Mouse (Mus musculus) heart, adult 9 months (tissue): ENCODE data around the gene Nemf.

Experiments used
- DNase-seq, 2 experiments: peaks; one replicate each; pipeline ENCODE4 v3.0.0; 2022; ENCODE audit warnings: low spot score in 2 of 2

Gene Nemf

GRCm38 (mm10) chr12:69304051-69304450 lies 52.9 kb downstream of the Nemf start:
- DNase-seq = no peak

GRCm38 (mm10) chr12:69302171-69302570 lies 54.8 kb downstream of the Nemf start:
- no peak for DNase-seq

DNA sequence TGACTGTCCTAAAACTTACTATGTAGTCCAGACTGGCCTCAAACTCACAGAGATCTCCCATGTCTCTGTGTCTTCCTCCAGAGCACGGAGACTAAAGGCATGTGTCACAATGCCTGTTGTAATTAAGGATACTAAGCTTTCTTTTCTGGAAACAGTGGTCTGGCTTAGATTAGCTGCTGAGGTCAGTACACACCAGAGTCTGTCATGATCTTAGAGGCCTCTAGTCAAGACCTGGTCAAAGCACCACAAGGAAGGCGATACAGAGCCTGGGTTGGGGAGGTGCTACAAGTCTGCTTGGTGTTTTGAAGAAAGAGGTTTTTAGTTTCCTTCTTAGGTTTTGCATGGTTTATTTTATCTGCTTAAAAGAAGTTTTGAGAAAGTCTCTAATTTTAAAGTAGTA lies 56.6 kb downstream of the Nemf start:
- no peak for DNase-seq

DNA sequence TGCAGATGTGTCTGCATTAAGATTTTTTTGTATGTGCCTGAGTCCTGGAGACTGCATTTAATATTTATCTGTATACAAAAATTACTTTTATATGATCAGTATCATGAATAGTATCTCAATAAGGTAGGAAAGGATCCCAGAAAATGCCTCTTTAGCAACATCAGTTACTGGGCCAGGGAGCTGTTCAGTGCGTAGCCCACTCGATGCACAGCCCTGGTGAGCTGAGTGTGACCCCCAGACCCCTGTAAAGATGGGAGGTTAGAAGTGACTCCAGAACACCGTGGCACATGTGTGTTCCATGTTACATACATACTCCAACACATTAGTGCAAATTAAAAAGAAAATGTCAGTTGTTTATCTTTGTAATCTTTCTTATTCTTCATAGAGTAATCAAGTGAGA lies 57.1 kb downstream of the Nemf start:
- DNase-seq = no peak

- peak; percentile 39 to 42 for DNase-seq
Measured at GRCm38 (mm10) chr12:69299231-69299630, 57.7 kb downstream of the Nemf start.

DNA sequence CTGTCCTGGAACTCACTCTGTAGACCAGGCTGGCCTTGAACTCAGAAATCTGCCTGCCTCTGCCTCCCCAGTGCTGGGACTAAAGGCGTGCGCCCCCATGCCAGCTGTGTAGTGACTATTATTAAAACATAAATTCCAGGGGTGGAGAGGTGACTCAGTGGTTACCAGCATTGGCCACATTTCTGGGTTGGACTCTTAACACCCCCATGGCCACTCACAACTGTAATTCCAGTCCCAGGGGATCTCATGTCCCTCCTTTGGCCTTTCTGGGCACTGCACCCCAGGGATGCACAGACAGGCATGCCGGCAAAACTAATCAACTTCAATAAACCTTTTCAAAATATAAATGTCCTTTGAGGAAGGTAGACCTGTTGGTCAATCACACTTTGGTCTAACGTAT lies 58.7 kb downstream of the Nemf start:
- DNase-seq = no peak

- DNase-seq = no peak
Measured at GRCm38 (mm10) chr12:69297411-69298150, 59.4 kb downstream of the Nemf start.

DNA sequence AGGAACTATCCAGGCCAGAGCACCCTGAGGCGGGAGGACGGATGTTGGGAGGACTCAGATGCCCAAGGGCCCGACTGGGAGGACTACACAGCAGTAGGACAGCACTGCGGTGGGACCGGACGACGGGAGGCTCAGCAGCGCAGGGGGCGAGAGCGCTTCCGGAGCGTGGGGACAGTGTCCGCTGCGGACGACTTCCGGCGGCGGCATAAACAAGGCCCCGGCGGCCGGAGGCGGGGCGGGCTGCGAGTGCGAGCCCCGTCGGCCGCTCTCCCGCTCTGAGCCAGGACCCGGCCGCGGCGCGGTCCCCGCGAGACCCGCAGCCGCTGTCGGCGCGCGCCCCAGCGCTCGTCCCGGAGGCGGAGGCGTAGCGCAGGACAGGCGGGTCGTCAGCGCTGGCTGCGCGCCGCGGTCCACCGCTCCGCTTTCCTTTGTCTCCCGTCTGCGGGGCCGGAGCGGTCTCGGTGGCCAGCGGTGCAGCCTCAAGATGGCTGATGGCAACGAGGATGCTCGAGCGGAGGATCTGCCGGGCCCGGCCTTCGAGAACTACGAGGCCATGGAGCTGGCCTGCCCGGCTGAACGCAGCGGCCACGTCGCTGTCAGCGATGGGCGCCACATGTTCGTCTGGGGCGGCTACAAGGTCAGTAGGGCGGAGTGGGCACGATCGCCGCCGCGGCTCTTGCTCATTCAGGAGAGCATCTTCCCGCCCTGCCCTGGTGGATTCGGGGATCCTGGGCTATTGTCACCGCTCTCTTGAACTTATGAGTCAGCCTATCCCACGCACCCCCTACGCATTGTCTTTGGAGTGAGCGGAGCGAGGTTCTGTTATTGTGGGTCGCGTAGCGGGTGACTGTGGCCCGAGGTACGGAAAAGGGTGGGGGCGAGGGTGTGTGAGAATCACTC lies 60.2 kb downstream of the Nemf start, which contains the start of gene Klhdc2:
Gene Klhdc2 (plus strand): TSS at position 171 of the 900 bp plus-strand sequence.
- peak; percentile 84 to 86 for DNase-seq

GRCm38 (mm10) chr12:69295651-69296050 lies 61.3 kb downstream of the Nemf start:
- no peak for DNase-seq

DNA sequence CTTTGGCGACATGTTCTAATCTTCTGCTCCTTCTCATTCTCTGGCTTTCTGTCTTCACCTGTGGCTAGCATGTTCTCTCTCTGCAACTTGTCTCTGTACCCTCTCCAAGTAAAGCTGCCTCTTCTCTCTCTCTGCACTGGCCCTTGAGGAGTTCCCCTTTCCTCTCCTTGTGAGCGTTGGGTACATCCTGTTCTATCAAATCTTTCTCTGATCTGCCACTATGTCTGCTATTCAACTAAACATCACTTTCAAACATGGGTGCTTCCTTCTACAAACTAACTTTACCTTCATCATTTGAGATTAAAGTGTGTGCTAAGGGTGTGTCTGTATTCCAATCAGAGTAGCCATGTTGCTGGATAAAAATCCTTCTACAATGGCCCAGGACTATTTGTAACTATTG lies 62.0 kb downstream of the Nemf start:
- DNase-seq = no peak

DNA sequence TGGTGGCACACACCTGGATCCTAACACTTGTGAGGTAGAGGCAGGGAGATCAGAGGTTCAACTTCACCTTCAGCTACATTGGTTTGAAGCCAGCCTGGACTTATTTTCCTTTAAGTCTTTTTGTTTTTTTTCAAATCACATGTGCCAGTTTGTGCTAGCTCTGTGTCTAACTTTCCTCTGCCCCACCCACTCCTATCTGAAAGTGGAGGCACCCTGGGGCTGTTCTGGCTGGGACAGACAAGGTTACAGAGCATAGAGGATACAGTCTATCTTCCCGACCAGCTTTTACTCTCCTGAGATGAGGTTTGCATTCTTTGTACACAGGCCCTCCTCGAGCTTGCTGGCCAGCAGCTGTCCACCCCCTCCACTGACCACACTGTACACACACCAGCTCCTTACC lies 63.1 kb downstream of the Nemf start:
- no peak for DNase-seq

- no peak for DNase-seq
Measured at GRCm38 (mm10) chr12:69292401-69292800, 64.6 kb downstream of the Nemf start.

DNA sequence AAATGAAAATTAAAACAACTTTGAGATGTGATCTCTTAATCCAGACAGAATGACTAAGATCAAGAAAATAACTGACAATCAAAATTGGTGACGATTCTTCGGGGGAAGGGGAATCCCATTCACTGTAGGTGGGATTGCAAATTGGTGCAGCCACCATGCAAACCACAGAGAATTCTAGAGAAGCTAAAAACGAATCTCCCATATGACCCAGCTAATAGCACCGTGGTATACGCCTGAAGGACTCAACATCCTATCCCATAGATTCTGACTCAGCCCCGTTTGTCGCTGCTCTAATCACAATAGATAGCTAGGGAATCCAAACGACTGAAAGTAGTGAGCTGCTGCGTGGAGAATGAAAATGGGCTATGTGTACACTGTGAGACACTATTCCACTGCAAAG lies 68.3 kb downstream of the Nemf start:
- no peak for DNase-seq

DNA sequence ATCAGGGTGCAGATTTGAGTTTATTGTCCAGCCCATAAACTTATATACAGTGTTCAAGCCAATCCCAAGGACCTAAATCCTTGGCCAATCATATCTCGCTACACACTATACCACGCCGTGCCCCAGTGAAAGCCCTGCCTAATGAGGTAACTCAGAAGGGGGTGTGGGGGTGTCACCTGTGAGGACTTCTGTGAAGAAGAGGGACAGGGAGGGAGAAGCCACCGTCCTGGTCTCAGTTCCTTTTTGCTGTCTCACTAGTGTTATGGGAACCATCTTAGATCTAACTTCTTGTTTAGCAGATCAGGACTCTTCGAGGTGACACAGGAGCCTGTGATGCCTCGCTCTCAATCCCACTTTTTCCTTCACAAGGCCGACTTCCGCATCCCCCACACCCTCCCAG lies 69.4 kb downstream of the Nemf start:
- DNase-seq = no peak

GRCm38 (mm10) chr12:69283146-69283545 lies 73.8 kb downstream of the Nemf start:
- DNase-seq = no peak

DNA sequence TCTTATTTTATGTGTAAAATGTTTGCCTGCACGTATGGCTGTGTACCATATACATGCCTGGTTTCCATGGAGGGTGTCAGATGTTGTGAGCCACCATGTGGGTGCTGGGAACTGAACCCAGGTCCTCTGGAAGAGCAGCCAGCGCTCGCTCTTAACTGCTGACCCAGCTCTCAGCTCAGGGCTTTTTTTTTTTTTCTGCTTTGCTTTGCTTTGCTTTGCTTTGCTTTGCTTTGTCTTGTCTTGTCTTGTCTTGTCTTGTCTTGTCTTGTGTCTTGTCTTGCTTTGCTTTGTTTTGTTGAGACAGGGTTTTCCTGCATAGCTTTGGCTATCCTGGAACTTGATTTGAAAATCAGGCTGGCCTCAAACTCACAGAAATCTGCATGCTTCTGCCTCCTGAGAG lies 76.0 kb downstream of the Nemf start:
- DNase-seq = no peak

DNA sequence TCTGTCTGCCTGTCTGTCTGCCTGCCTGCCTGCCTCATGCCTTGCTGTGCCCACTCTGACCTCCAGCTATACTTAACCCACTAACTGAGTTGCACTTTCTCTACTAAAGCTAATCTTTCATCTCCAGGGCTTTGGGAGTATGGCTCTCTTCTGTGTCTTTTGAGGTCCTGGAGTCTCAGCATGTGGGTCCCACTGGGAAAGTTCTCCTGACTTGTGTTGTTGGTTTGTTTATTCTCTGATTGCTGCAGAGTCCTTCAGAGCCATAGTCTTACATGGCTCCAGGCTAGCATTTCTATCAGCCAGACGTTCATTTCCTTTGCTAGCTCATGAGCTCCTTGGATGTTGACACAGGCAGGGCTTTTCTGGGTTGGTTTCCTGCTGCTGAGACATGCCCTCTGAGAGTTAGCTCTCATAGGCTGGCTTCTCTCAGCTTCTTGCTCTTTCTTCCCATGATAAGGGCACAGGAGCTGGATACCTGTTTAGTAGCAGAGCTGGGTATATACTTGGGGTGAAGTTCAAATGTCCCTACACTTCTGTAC lies 77.0 kb downstream of the Nemf start:
- DNase-seq = no peak

GRCm38 (mm10) chr12:69268956-69269355 lies 88.0 kb downstream of the Nemf start:
- DNase-seq = no peak

DNA sequence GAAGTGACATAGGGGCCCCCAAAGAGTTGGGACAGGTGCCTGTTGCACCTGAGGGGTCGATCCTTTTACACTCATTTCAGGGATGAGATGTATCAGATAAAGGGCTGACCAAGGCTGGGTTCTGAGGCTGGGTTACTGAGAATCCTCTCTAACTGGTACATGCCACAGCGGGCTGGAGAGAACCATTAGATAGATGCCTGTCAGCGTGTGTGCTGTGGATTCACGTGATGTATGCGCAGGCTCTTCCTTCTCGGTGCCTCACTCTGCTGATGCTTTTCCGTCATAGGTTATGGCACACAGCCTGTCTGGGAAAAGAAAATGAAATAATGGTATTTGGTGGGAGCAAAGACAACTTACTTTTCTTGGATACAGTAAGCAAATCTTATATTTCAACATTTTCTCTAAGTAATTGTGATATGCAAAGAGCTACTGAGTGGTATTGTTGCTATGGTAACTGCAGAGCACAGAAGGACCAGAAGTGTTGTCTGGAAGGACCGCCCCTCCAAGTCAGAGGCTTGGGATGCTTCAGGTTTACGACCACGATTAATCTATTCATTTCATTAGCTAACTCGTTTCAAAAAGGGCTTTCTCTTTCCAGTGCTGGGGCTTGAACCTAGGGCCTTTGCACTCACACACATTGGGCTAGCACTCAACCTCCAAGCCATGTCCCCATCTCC lies 88.9 kb downstream of the Nemf start:
- DNase-seq = no peak

GRCm38 (mm10) chr12:69265031-69265430 lies 91.9 kb downstream of the Nemf start:
- DNase-seq = no peak

- DNase-seq = no peak
Measured at GRCm38 (mm10) chr12:69262251-69262650, 94.7 kb downstream of the Nemf start.
